Mouse (Mus musculus) heart, postnatal 10 days (tissue): Measurements from ENCODE around the gene Tbc1d5. TPM values are rescaled to one million over a fixed set of nuclear protein-coding genes. Genes with fewer than 3 reads are reported as not detected.
"Not testable (repeated sequence)": the region's sequence is repeated elsewhere in the genome, so short reads cannot be mapped to it uniquely, and the experiment has no call there.

Experiments used
- DNase-seq, 2 experiments: peaks; one replicate each; pipeline ENCODE4 v3.0.0; 2021
- intact Hi-C: fragments of 180-260 bp; cut with DNase I; formaldehyde crosslinking; loops from one replicate; pipeline ENCODE4 v1.15.1; 2025
- total RNA-seq, 2 experiments: library from RNA; stranded (reverse); gene quantifications; 2 replicates each; pipeline ENCODE4 v1.2.3; 2021

The Tbc1d5 gene
- total RNA-seq, 2 experiments from 2014 or later, result 16.9 to 17.7 TPM

GRCm38 (mm10) chr17:50698410-50698809 lies 480.7 kb downstream of the Tbc1d5 start:
- intact Hi-C loops, result not testable (repeated sequence)

GRCm38 (mm10) chr17:50688135-50688534 lies 491.0 kb downstream of the Tbc1d5 start:
- intact Hi-C loops, result no loop called here

More at GRCm38 (mm10) chr17:50698410-50698809, 480.7 kb downstream of the Tbc1d5 start:
- not testable (repeated sequence) for DNase-seq

GRCm38 (mm10) chr17:50687670-50688069 lies 491.5 kb downstream of the Tbc1d5 start:
- intact Hi-C loops, result no loop called here
- DNase-seq, result no peak

More at GRCm38 (mm10) chr17:50688135-50688534, 491.0 kb downstream of the Tbc1d5 start:
- no peak for DNase-seq

- no peak for DNase-seq
- intact Hi-C loops, result no loop called here
Measured at GRCm38 (mm10) chr17:50684960-50685645, 494.0 kb downstream of the Tbc1d5 start.
